Mouse (Mus musculus) left cerebral cortex, adult 2 months (tissue): ENCODE measurements around the gene Gabrb3. TPM values are rescaled to one million over a fixed set of nuclear protein-coding genes. Genes with fewer than 3 reads are reported as not detected.
"Not testable (repeated sequence)": the region's sequence is repeated elsewhere in the genome, so short reads cannot be mapped to it uniquely, and the experiment has no call there.

ENCODE experiments used
- DNase-seq, 2 experiments: peaks; one replicate each; pipeline ENCODE4 v3.0.0; 2021 to 2022; ENCODE audit warnings: low spot score in 2 of 2, mixed read lengths in 1 of 2; ENCODE audit errors: extremely low spot score in 1 of 2
- H3K27ac ChIP-seq: fragments of 200-600 bp; 2 replicates; pipeline ENCODE4 v1.8.1; 2022
- H3K4me3 ChIP-seq: fragments of 200-600 bp; 2 replicates; pipeline ENCODE4 v1.8.1; 2022
- CTCF ChIP-seq: fragments of 200-600 bp; IDR thresholded peaks from 2 replicates; pipeline ENCODE4 v1.8.1; 2022; ENCODE audit warnings: antibody characterized with exemption, mild to moderate bottlenecking, moderate library complexity
- intact Hi-C: fragments of 180-260 bp; cut with DNase I; formaldehyde crosslinking; loops from one replicate; pipeline ENCODE4 v1.15.1; 2025
- microRNA-seq, 2 experiments: library from miRNA; unstranded; fragments of <30 nt; microRNA quantifications; one replicate each; pipeline ENCODE4 v1.2.0; 2021
- total RNA-seq, 2 experiments: library from RNA; stranded (reverse); gene quantifications; 2 replicates each; pipeline ENCODE4 v1.2.3; 2021

Gene Gabrb3
- total RNA-seq, 2 experiments from 2014 or later = 219 to 226 TPM

GRCm38 (mm10) chr7:57711709-57712108 lies 292.2 kb downstream of the Gabrb3 start:
- intact Hi-C loops = no loop called here
- DNase-seq = no peak
- Histone ChIP-seq H3K27ac (no peak overlapping the region), H3K4me3 (no peak overlapping the region)
- no peak for TF ChIP-seq CTCF

DNA sequence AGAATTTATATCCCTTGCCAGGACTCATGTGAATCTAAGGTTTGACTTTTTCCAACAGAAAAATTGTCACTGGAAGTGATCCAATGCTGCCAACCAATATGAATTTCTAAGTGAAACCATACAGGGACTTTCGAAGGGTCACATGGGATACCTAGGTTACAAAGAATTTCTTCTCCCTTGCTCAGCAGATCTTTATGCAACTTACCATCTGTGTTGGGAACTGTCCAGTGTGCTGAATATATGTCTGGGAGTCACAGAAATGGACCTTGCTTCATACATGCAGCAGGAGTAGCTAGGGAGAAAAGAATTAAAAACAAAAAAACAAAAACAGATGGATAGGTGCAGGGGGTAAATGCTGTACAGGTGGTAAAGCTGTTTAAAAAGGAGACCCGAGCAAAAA lies 327.3 kb downstream of the Gabrb3 start:
- no peak for TF ChIP-seq CTCF
- Histone ChIP-seq H3K4me3 (no peak overlapping the region), H3K27ac (no peak overlapping the region)
- DNase-seq = no peak
- intact Hi-C loops = no loop called here

- TF ChIP-seq CTCF = no peak
- no peak overlapping the region for H3K4me3 ChIP-seq
- DNase-seq = no peak
- 0 out of 2 replicates have a peak overlapping the region, but pooled peaks have one; percentile 36 for H3K27ac ChIP-seq
- intact Hi-C loops = no loop called here
Observed at GRCm38 (mm10) chr7:57760466-57760865, 341.0 kb downstream of the Gabrb3 start.

GRCm38 (mm10) chr7:57778754-57779153 lies 359.3 kb downstream of the Gabrb3 start:
- no peak for DNase-seq
- Histone ChIP-seq H3K4me3 (no peak overlapping the region), H3K27ac (no peak overlapping the region)
- intact Hi-C loops = no loop called here
- TF ChIP-seq CTCF = no peak

- intact Hi-C loops = loop anchor here (10.0 kb wide), 1 partner anchor 271 kb away; the partner anchor contains the start of gene Gabra5
Observed at GRCm38 (mm10) chr7:57786102-57786501, 366.6 kb downstream of the Gabrb3 start.

DNA sequence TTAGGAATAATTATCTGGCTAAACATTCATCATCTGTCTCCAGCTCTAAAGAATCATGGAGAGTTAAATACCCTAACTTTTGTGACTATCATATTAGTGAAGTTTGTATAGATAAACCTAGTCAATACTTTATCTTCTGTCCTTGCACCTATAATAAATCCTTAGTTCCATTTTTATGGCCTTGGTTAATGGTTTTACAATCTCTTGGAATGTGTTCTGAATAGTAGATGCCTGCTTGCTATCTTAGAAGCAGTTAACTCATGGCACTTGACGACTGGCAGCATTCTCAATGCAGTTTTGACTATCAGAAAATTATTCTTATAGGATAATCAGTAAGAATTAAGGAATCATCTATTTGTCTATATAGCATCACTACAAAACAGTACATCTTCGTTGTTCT lies 368.0 kb downstream of the Gabrb3 start:
- TF ChIP-seq CTCF = no peak
- H3K4me3 ChIP-seq = no peak overlapping the region
- intact Hi-C loops = loop anchor here (10.0 kb wide), 1 partner anchor 273 kb away; the partner anchor contains the start of gene Gabra5
- no peak overlapping the region for H3K27ac ChIP-seq
- no peak for DNase-seq

More at GRCm38 (mm10) chr7:57786102-57786501, 366.6 kb downstream of the Gabrb3 start:
- not testable (repeated sequence) for DNase-seq, H3K4me3 ChIP-seq, H3K27ac ChIP-seq

DNA sequence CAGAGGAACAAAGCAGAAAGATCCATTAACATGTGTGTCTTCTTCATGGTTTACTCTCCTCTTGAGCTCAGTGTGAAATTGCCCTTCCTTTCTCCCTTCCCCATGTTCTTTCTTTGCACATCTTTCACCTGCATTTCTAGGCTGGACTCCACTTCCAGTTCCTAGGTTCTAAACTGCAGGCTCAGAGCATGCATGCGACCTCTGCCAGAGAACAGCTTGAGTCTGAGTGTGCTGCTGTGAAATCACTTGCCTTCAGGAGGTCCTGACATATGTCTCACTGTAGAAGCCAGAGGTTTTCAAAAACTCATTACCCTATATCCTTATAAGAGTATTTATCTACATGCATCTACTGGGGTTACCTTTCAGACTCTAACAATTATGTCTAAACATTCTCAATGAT lies 383.8 kb downstream of the Gabrb3 start:
- no peak for DNase-seq
- no peak for TF ChIP-seq CTCF
- H3K4me3 ChIP-seq = no peak overlapping the region
- no peak overlapping the region for H3K27ac ChIP-seq
- intact Hi-C loops = no loop called here

- Histone ChIP-seq H3K4me3 (no peak overlapping the region), H3K27ac (no peak overlapping the region)
- no peak for DNase-seq
- no peak for TF ChIP-seq CTCF
- intact Hi-C loops = no loop called here
Observed at GRCm38 (mm10) chr7:57813716-57814115, 394.2 kb downstream of the Gabrb3 start.

GRCm38 (mm10) chr7:57842383-57842896 lies 422.9 kb downstream of the Gabrb3 start:
- intact Hi-C loops = no loop called here
- H3K4me3 ChIP-seq = no peak overlapping the region
- no peak overlapping the region for H3K27ac ChIP-seq
- TF ChIP-seq CTCF = no peak
- DNase-seq = no peak

GRCm38 (mm10) chr7:57867951-57868350 lies 448.5 kb downstream of the Gabrb3 start:
- H3K4me3 ChIP-seq = no peak overlapping the region
- no peak for TF ChIP-seq CTCF
- intact Hi-C loops = no loop called here
- H3K27ac ChIP-seq = no peak overlapping the region
- no peak for DNase-seq

Small RNA genes within 50 kb of the gene (microRNA-seq; reads per million reads assigned to microRNA genes)
- 0 reads per million in 2 experiments for gene Mir6389

Other genes starting within 250 kb of the Gabrb3 start
- 10 to 100 TPM; 19.8 to 23.3 TPM for gene Gabrg3, start 32.5 kb upstream of the Gabrb3 start, total RNA-seq
- 10 to 100 TPM; 46.1 to 47.4 TPM for gene Gabra5, start 90.4 kb downstream of the Gabrb3 start, total RNA-seq